Mouse (Mus musculus) neural tube, embryonic 13.5 days (tissue): ENCODE results near the gene Tex264. TPM values are rescaled to one million over a fixed set of nuclear protein-coding genes. Genes with fewer than 3 reads are reported as not detected.

Experiments
- ATAC-seq: fragments of 200-750 bp; cut with Nextera tagmentation; 2 replicates; pipeline ENCODE4 v1.8.0; 2017; ENCODE audit warnings: low read depth, mild to moderate bottlenecking, moderate TSS enrichment, moderate library complexity
- H3K27ac ChIP-seq: fragments of 300-500 bp; sonication (generic); replicated peaks from 2 replicates; pipeline ENCODE4 v1.5.1; 2015; ENCODE audit warnings: moderate library complexity, mild to moderate bottlenecking, inconsistent platforms
- H3K27me3 ChIP-seq: fragments of 300-500 bp; sonication (generic); 2 replicates; pipeline ENCODE4 v1.6.1; 2015; ENCODE audit warnings: mild to moderate bottlenecking, inconsistent platforms
- H3K36me3 ChIP-seq: fragments of 300-500 bp; sonication (generic); 2 replicates; pipeline ENCODE4 v1.6.1; 2015; ENCODE audit warnings: mild to moderate bottlenecking, inconsistent platforms
- H3K4me1 ChIP-seq: fragments of 300-500 bp; sonication (generic); replicated peaks from 2 replicates; pipeline ENCODE4 v1.6.1; 2015; ENCODE audit warnings: inconsistent platforms
- H3K4me2 ChIP-seq: fragments of 300-500 bp; sonication (generic); 2 replicates; pipeline ENCODE4 v1.6.1; 2015; ENCODE audit warnings: inconsistent platforms, mild to moderate bottlenecking, moderate library complexity
- H3K4me3 ChIP-seq: fragments of 300-500 bp; sonication (generic); 2 replicates; pipeline ENCODE4 v1.5.1; 2015; ENCODE audit warnings: mild to moderate bottlenecking, inconsistent platforms
- H3K9ac ChIP-seq: fragments of 300-500 bp; sonication (generic); 2 replicates; pipeline ENCODE4 v1.6.1; 2015; ENCODE audit warnings: moderate library complexity, mild to moderate bottlenecking, inconsistent platforms
- H3K9me3 ChIP-seq: fragments of 300-500 bp; sonication (generic); 2 replicates; pipeline ENCODE4 v1.6.1; 2016; ENCODE audit warnings: inconsistent platforms
- WGBS: fragments of 180-500 bp; shearing (Covaris S2); methylation state at CpG from one replicate; pipeline ENCODE4 v1.1.7; 2015; 5-methylcytosine and 5-hydroxymethylcytosine counted together
- polyA plus RNA-seq: library from polyadenylated mRNA; unstranded; fragments of >200 nt; fragmentation: Nextera tagmentation; extraction: Ambion mirVana; gene quantifications from 2 replicates; pipeline ENCODE4 v1.2.1, GENCODE M21; 2015

Gene Tex264
- polyA plus RNA-seq, 1 experiment from 2014 or later, result 57.4 TPM

- Histone ChIP-seq H3K4me3 (peak overlapping the region; percentile 86), H3K27me3 (no peaks in the 10 kb centered on the region), H3K9ac (peak overlapping the region; percentile 87), H3K27ac (peak overlapping the region; percentile 74; the same call in 1 of the 2 replicates), H3K4me2 (peak overlapping the region; percentile 96), H3K4me1 (peaks cover 32% of the 10 kb centered on the region), H3K9me3 (no peaks in the 10 kb centered on the region), H3K36me3 (peaks cover 22% of the 10 kb centered on the region)
- 8% methylated on average over 12 of the region's 14 CpGs for WGBS
- peak; percentile 24; the same call in 1 of the 2 replicates for ATAC-seq
Measured at GRCm38 (mm10) chr9:106684918-106685248, 844 bp downstream of the Tex264 start.

GRCm38 (mm10) chr9:106684093-106684872 lies 1.4 kb downstream of the Tex264 start:
- Histone ChIP-seq H3K27ac (no peak overlapping the region), H3K36me3 (peaks cover 28% of the 10 kb centered on the region), H3K4me3 (peak overlapping the region; percentile 86), H3K4me1 (peaks cover 32% of the 10 kb centered on the region), H3K9ac (peak overlapping the region; percentile 87), H3K4me2 (peak overlapping the region; percentile 96), H3K27me3 (no peaks in the 10 kb centered on the region), H3K9me3 (no peaks in the 10 kb centered on the region)
- WGBS, result 85% methylated on average over 6 of the region's 6 CpGs
- ATAC-seq, result no peak

- Histone ChIP-seq H3K9me3 (no peaks in the 10 kb centered on the region), H3K4me2 (no peak overlapping the region), H3K36me3 (peaks cover 47% of the 10 kb centered on the region), H3K4me3 (no peak overlapping the region), H3K27me3 (no peaks in the 10 kb centered on the region), H3K27ac (no peak overlapping the region), H3K4me1 (peaks cover 15% of the 10 kb centered on the region), H3K9ac (no peak overlapping the region)
- no peak for ATAC-seq
- 90% methylated on average over 9 of the region's 9 CpGs for WGBS
Measured at GRCm38 (mm10) chr9:106681026-106681425, 4.7 kb downstream of the Tex264 start.

GRCm38 (mm10) chr9:106678242-106678641 lies 7.5 kb downstream of the Tex264 start:
- H3K9ac ChIP-seq, result no peak overlapping the region
- H3K4me2 ChIP-seq, result no peak overlapping the region
- H3K36me3 ChIP-seq, result peaks cover 51% of the 10 kb centered on the region
- no peak overlapping the region for H3K4me3 ChIP-seq
- H3K27ac ChIP-seq, result no peak overlapping the region
- H3K4me1 ChIP-seq, result no peaks in the 10 kb centered on the region
- no peaks in the 10 kb centered on the region for H3K9me3 ChIP-seq
- WGBS, result 77% methylated on average over 4 of the region's 4 CpGs
- ATAC-seq, result no peak
- no peaks in the 10 kb centered on the region for H3K27me3 ChIP-seq

GRCm38 (mm10) chr9:106677702-106678101 lies 8.0 kb downstream of the Tex264 start:
- no peak overlapping the region for H3K4me2 ChIP-seq
- no peak for ATAC-seq
- H3K4me1 ChIP-seq, result no peaks in the 10 kb centered on the region
- H3K9me3 ChIP-seq, result no peaks in the 10 kb centered on the region
- no peaks in the 10 kb centered on the region for H3K27me3 ChIP-seq
- peaks cover 56% of the 10 kb centered on the region for H3K36me3 ChIP-seq
- H3K9ac ChIP-seq, result no peak overlapping the region
- 87% methylated on average over 5 of the region's 5 CpGs for WGBS
- no peak overlapping the region for H3K4me3 ChIP-seq
- H3K27ac ChIP-seq, result no peak overlapping the region

- 75% methylated on average over 4 of the region's 4 CpGs for WGBS
- Histone ChIP-seq H3K4me3 (no peak overlapping the region), H3K27me3 (no peaks in the 10 kb centered on the region), H3K4me2 (no peak overlapping the region), H3K9ac (no peak overlapping the region), H3K27ac (no peak overlapping the region), H3K9me3 (no peaks in the 10 kb centered on the region), H3K4me1 (no peaks in the 10 kb centered on the region), H3K36me3 (peaks cover 62% of the 10 kb centered on the region)
- ATAC-seq, result no peak
Measured at GRCm38 (mm10) chr9:106676571-106676970, 9.2 kb downstream of the Tex264 start.

- 80% methylated on average over 9 of the region's 9 CpGs for WGBS
- peaks cover 62% of the 10 kb centered on the region for H3K36me3 ChIP-seq
- H3K27ac ChIP-seq, result no peak overlapping the region
- no peak overlapping the region for H3K4me3 ChIP-seq
- no peak for ATAC-seq
- no peak overlapping the region for H3K4me2 ChIP-seq
- no peaks in the 10 kb centered on the region for H3K9me3 ChIP-seq
- no peaks in the 10 kb centered on the region for H3K4me1 ChIP-seq
- no peak overlapping the region for H3K9ac ChIP-seq
- H3K27me3 ChIP-seq, result no peaks in the 10 kb centered on the region
Measured at GRCm38 (mm10) chr9:106675965-106676364, 9.8 kb downstream of the Tex264 start.

- Histone ChIP-seq H3K4me2 (no peak overlapping the region), H3K4me1 (no peaks in the 10 kb centered on the region), H3K9ac (no peak overlapping the region), H3K27ac (no peak overlapping the region), H3K27me3 (no peaks in the 10 kb centered on the region), H3K9me3 (no peaks in the 10 kb centered on the region), H3K36me3 (peaks cover 62% of the 10 kb centered on the region), H3K4me3 (no peak overlapping the region)
- ATAC-seq, result peak; percentile 68; the same call in 1 of the 2 replicates
- WGBS, result 0% methylated on average over 1 of the region's 1 CpGs
Measured at GRCm38 (mm10) chr9:106675480-106675879, 10.2 kb downstream of the Tex264 start.

- H3K4me2 ChIP-seq, result no peak overlapping the region
- no peak overlapping the region for H3K9ac ChIP-seq
- no peaks in the 10 kb centered on the region for H3K4me1 ChIP-seq
- H3K27me3 ChIP-seq, result no peaks in the 10 kb centered on the region
- H3K36me3 ChIP-seq, result peaks cover 60% of the 10 kb centered on the region
- no peaks in the 10 kb centered on the region for H3K9me3 ChIP-seq
- no peak overlapping the region for H3K4me3 ChIP-seq
- ATAC-seq, result no peak
- H3K27ac ChIP-seq, result no peak overlapping the region
- WGBS, result 100% methylated on average over 2 of the region's 2 CpGs
Measured at GRCm38 (mm10) chr9:106673860-106674259, 11.9 kb downstream of the Tex264 start.

GRCm38 (mm10) chr9:106664856-106665255 lies 20.9 kb downstream of the Tex264 start:
- peak overlapping the region; percentile 74 for H3K27ac ChIP-seq
- no peaks in the 10 kb centered on the region for H3K27me3 ChIP-seq
- no peaks in the 10 kb centered on the region for H3K9me3 ChIP-seq
- H3K9ac ChIP-seq, result peak overlapping the region; percentile 31; the same call in 1 of the 2 replicates
- ATAC-seq, result peak; percentile 52; the same call in 1 of the 2 replicates
- H3K4me1 ChIP-seq, result peaks cover 25% of the 10 kb centered on the region
- H3K4me2 ChIP-seq, result peak overlapping the region; percentile 11; the same call in 1 of the 2 replicates
- peaks cover 48% of the 10 kb centered on the region for H3K36me3 ChIP-seq
- 47% methylated on average over 6 of the region's 6 CpGs for WGBS
- no peak overlapping the region for H3K4me3 ChIP-seq

- peak; percentile 73 for ATAC-seq
- 21% methylated on average over 4 of the region's 4 CpGs for WGBS
- Histone ChIP-seq H3K4me2 (peak overlapping the region; percentile 11; the same call in 1 of the 2 replicates), H3K36me3 (peaks cover 49% of the 10 kb centered on the region), H3K27me3 (no peaks in the 10 kb centered on the region), H3K4me3 (no peak overlapping the region), H3K27ac (peak overlapping the region; percentile 74), H3K9ac (peak overlapping the region; percentile 31; the same call in 1 of the 2 replicates), H3K9me3 (no peaks in the 10 kb centered on the region), H3K4me1 (peaks cover 25% of the 10 kb centered on the region)
Measured at GRCm38 (mm10) chr9:106664433-106664832, 21.3 kb downstream of the Tex264 start.

GRCm38 (mm10) chr9:106663200-106663599 lies 22.5 kb downstream of the Tex264 start:
- 72% methylated on average over 6 of the region's 6 CpGs for WGBS
- peaks cover 52% of the 10 kb centered on the region for H3K36me3 ChIP-seq

More at GRCm38 (mm10) chr9:106663200-106663599, 22.5 kb downstream of the Tex264 start:
- no peak for ATAC-seq
- Histone ChIP-seq H3K27ac (no peak overlapping the region), H3K9ac (no peak overlapping the region), H3K9me3 (no peaks in the 10 kb centered on the region), H3K27me3 (no peaks in the 10 kb centered on the region), H3K4me1 (peaks cover 25% of the 10 kb centered on the region), H3K4me3 (no peak overlapping the region), H3K4me2 (no peak overlapping the region)
